Mouse (Mus musculus) CH12.LX (cell line): ENCODE measurements around the gene Lekr1. TPM values are rescaled to one million over a fixed set of nuclear protein-coding genes. Genes with fewer than 3 reads are reported as not detected.
A peak's percentile ranks its signal among the peaks of the same experiment; 100 is the strongest.

Experiments used
- DNase-seq: peaks from one replicate; pipeline ENCODE4 v3.0.0-alpha.2; 2013; ENCODE audit errors: extremely low read depth
- H3K27ac ChIP-seq: 2 replicates; pipeline ENCODE4 v1.5.1; 2012; ENCODE audit warnings: low read depth, mild to moderate bottlenecking, control low read depth, moderate library complexity; ENCODE audit not compliant: insufficient read depth
- H3K27me3 ChIP-seq: replicated peaks from 2 replicates; pipeline ENCODE3; 2012; ENCODE audit warnings: inconsistent platforms
- H3K36me3 ChIP-seq, 2 experiments: replicated peaks in 1 of 2; 2 replicates each; pipeline versions ENCODE3 to v1.6.1; 2012; ENCODE audit warnings: inconsistent platforms in 1 of 2, low read length in 1 of 2, mild to moderate bottlenecking in 1 of 2, mixed read lengths in 1 of 2, moderate library complexity in 1 of 2; ENCODE audit not compliant: control insufficient read depth in 1 of 2, insufficient read depth in 1 of 2
- H3K4me1 ChIP-seq, 2 experiments: 2 replicates each; pipeline ENCODE4 v1.6.1; 2012; ENCODE audit warnings: inconsistent platforms in 1 of 2, moderate library complexity in 1 of 2; ENCODE audit not compliant: insufficient read depth in 2 of 2, control insufficient read depth in 1 of 2
- H3K4me2 ChIP-seq: 2 replicates; pipeline ENCODE4 v1.6.1; 2012; ENCODE audit warnings: low read depth, mild to moderate bottlenecking, control low read depth; ENCODE audit not compliant: poor library complexity, insufficient read depth, severe bottlenecking
- H3K4me3 ChIP-seq, 3 experiments: fragments of 150-350 bp in 1 of 3; sonication (generic) in 1 of 3; replicated peaks in 1 of 3; 2 replicates each; pipeline versions ENCODE3 to v1.5.1; 2011 to 2012; ENCODE audit warnings: low read depth in 2 of 3, low read length in 2 of 3, mild to moderate bottlenecking in 2 of 3, moderate library complexity in 2 of 3, control low read depth in 1 of 3, improper control_type of control experiment in 1 of 3, inconsistent platforms in 1 of 3, mixed read lengths in 1 of 3; ENCODE audit not compliant: poor library complexity in 1 of 3
- H3K79me2 ChIP-seq: replicated peaks from 2 replicates; pipeline ENCODE4 v1.6.1; 2012; ENCODE audit warnings: mild to moderate bottlenecking, moderate library complexity; ENCODE audit not compliant: control insufficient read depth, poor library complexity, insufficient read depth, severe bottlenecking; ENCODE audit errors: extremely low read depth
- H3K9ac ChIP-seq: 2 replicates; pipeline ENCODE4 v1.6.1; 2012; ENCODE audit warnings: low read depth, mild to moderate bottlenecking, control low read depth, moderate library complexity; ENCODE audit not compliant: insufficient read depth
- H3K9me3 ChIP-seq: replicated peaks from 2 replicates; pipeline ENCODE3; 2012; ENCODE audit warnings: low read length, inconsistent platforms, mixed read lengths
- CHD1 ChIP-seq: IDR thresholded peaks from 2 replicates; pipeline ENCODE4 v1.6.1; 2012; ENCODE audit warnings: low read depth, low read length, improper control_type of control experiment, inconsistent platforms
- CHD2 ChIP-seq: IDR thresholded peaks from 2 replicates; pipeline ENCODE4 v1.6.1; 2011; ENCODE audit warnings: low read length, improper control_type of control experiment
- CTCF ChIP-seq, 2 experiments: IDR thresholded peaks in 1 of 2; conservative IDR thresholded peaks in 1 of 2; 2 replicates each; pipeline ENCODE4 v1.5.1; 2011 to 2012; ENCODE audit warnings: low read depth in 2 of 2, low read length in 2 of 2, improper control_type of control experiment in 1 of 2, inconsistent platforms in 1 of 2, mild to moderate bottlenecking in 1 of 2, moderate library complexity in 1 of 2
- IRF4 ChIP-seq: IDR thresholded peaks from 2 replicates; pipeline ENCODE4 v1.6.1; 2014; ENCODE audit warnings: low read depth, mild to moderate bottlenecking, inconsistent platforms, low read length, improper control_type of control experiment
- JUND ChIP-seq: conservative IDR thresholded peaks from 2 replicates; pipeline ENCODE4 v1.6.1; 2011; ENCODE audit warnings: low read depth, low read length, improper control_type of control experiment
- NRF1 ChIP-seq: IDR thresholded peaks from 2 replicates; pipeline ENCODE4 v1.6.1; 2014; ENCODE audit warnings: low read depth, mild to moderate bottlenecking, inconsistent platforms, low read length, improper control_type of control experiment, moderate library complexity
- RAD21 ChIP-seq: IDR thresholded peaks from 2 replicates; pipeline ENCODE4 v1.6.1; 2011; ENCODE audit warnings: low read depth, mild to moderate bottlenecking, low read length, improper control_type of control experiment, moderate library complexity
- SIN3A ChIP-seq: IDR thresholded peaks from 2 replicates; pipeline ENCODE4 v1.6.1; 2012; ENCODE audit warnings: low read length, improper control_type of control experiment, inconsistent platforms
- SMC3 ChIP-seq: IDR thresholded peaks from 2 replicates; pipeline ENCODE4 v1.6.1; 2011; ENCODE audit warnings: low read depth, low read length, improper control_type of control experiment
- USF1 ChIP-seq: IDR thresholded peaks from 2 replicates; pipeline ENCODE4 v1.6.1; 2014; ENCODE audit warnings: low read depth, mild to moderate bottlenecking, inconsistent platforms, low read length, improper control_type of control experiment
- ZMIZ1 ChIP-seq: IDR thresholded peaks from 2 replicates; pipeline ENCODE4 v1.6.1; 2012; ENCODE audit warnings: low read depth, mild to moderate bottlenecking, inconsistent platforms, low read length, improper control_type of control experiment
- dilution Hi-C: fragments of 300-500 bp; cut with MboI; formaldehyde crosslinking; loops from 2 replicates; pipeline ENCODE4 v1.14.3; 2020; ENCODE audit warnings: low sequenced_read_pairs; ENCODE audit not compliant: extremely low pct_unique_long_range_greater_than_20kb, extremely low pct_ligation_motif_present
- in situ Hi-C: fragments of 300-500 bp; cut with MboI; formaldehyde crosslinking; loops from 3 replicates; pipeline ENCODE4 v1.14.3; 2019; ENCODE audit warnings: low sequenced_read_pairs, low pct_ligation_motif_present, low pct_unique_long_range_greater_than_20kb, mixed read lengths
- polyA plus RNA-seq: library from polyadenylated mRNA; unstranded; fragments of >175 nt; gene quantifications from 2 replicates; pipeline ENCODE4 v1.2.1, GENCODE M21; 2012; ENCODE audit warnings: low read depth; ENCODE audit not compliant: insufficient read length
- total RNA-seq, 2 experiments: library from RNA; depleted of rRNA; stranded (reverse); fragments of 300-350 nt in 1 of 2; fragments of >200 nt in 1 of 2; gene quantifications; 2 replicates each; pipeline ENCODE4 v1.2.3; 2012 to 2014

Gene Lekr1
- total and polyA plus RNA-seq, 3 experiments: 0.17 to 1.4 (median 0.47) TPM

GRCm38 (mm10) chr3:65773910-65774309, 107.9 kb downstream of the Lekr1 start:
- no peak overlapping the region for H3K4me3 ChIP-seq
- H3K27me3 ChIP-seq: no peaks in the 10 kb centered on the region
- H3K4me2 ChIP-seq: no peak overlapping the region
- no peak overlapping the region for H3K9ac ChIP-seq
- H3K27ac ChIP-seq: no peak overlapping the region
- no peaks in the 10 kb centered on the region for H3K36me3 ChIP-seq
- dilution Hi-C loops: no loop called here
- in situ Hi-C loops: no loop called here
- H3K79me2 ChIP-seq: no peaks in the 10 kb centered on the region
- DNase-seq: no peak
- peaks cover 3 to 6% of the 10 kb centered on the region in 2 experiments; a peak in 3 of 4 replicates for H3K4me1 ChIP-seq
- no peak for TF ChIP-seq SIN3A
- no peak for TF ChIP-seq CHD2
- TF ChIP-seq CHD1: no peak
- no peak for TF ChIP-seq NRF1
- H3K9me3 ChIP-seq: no peaks in the 10 kb centered on the region

GRCm38 (mm10) chr3:65775096-65775495, 109.1 kb downstream of the Lekr1 start:
- Histone ChIP-seq H3K79me2 (no peaks in the 10 kb centered on the region), H3K4me2 (no peak overlapping the region), H3K4me3 (no peak overlapping the region), H3K4me1 (peaks cover 3 to 6% of the 10 kb centered on the region in 2 experiments; a peak in 3 of 4 replicates), H3K36me3 (no peaks in the 10 kb centered on the region), H3K27me3 (no peaks in the 10 kb centered on the region), H3K9me3 (peaks cover 2% of the 10 kb centered on the region), H3K27ac (no peak overlapping the region), H3K9ac (no peak overlapping the region)
- dilution Hi-C loops: no loop called here
- no peak for DNase-seq
- in situ Hi-C loops: no loop called here
- TF ChIP-seq CHD1: no peak
- TF ChIP-seq JUND: no peak
- no peak for TF ChIP-seq USF1
- TF ChIP-seq ZMIZ1: no peak
- TF ChIP-seq CTCF (conservative IDR thresholded peaks at IDR 0.05 in 1 of 2, IDR thresholded peaks at IDR 0.05 in 1 of 2; ENCODE audit: low read depth in 2 of 2, low read length in 2 of 2): no peak

GRCm38 (mm10) chr3:65782246-65782645, 116.2 kb downstream of the Lekr1 start:
- H3K9me3 ChIP-seq: peaks cover 2% of the 10 kb centered on the region
- TF ChIP-seq CTCF (conservative IDR thresholded peaks at IDR 0.05 in 1 of 2, IDR thresholded peaks at IDR 0.05 in 1 of 2; ENCODE audit: low read depth in 2 of 2, low read length in 2 of 2): peak in 1 of 2 experiments; percentile 48; a peak in 2 of 4 replicates
- TF ChIP-seq RAD21: peak; percentile 33
- peak; percentile 56 for TF ChIP-seq SMC3
- no peak for TF ChIP-seq IRF4
- TF ChIP-seq, all 38 proteins: peak for 3
- H3K4me3 ChIP-seq: no peak overlapping the region
- H3K79me2 ChIP-seq: no peaks in the 10 kb centered on the region
- H3K4me1 ChIP-seq: no peaks in the 10 kb centered on the region
- H3K27me3 ChIP-seq: no peaks in the 10 kb centered on the region
- no peaks in the 10 kb centered on the region for H3K36me3 ChIP-seq
- in situ Hi-C loops: no loop called here
- dilution Hi-C loops: no loop called here
- DNase-seq: no peak
- H3K4me2 ChIP-seq: no peak overlapping the region
- no peak overlapping the region for H3K9ac ChIP-seq
- H3K27ac ChIP-seq: no peak overlapping the region
